Mouse (Mus musculus) heart, postnatal 25 days (tissue): ENCODE measurements around the gene Chmp6. TPM values are rescaled to one million over a fixed set of nuclear protein-coding genes. Genes with fewer than 3 reads are reported as not detected.

Experiments used
- DNase-seq: peaks from one replicate; pipeline ENCODE4 v3.0.0; 2022; ENCODE audit warnings: low spot score
- intact Hi-C: fragments of 180-260 bp; cut with DNase I; formaldehyde crosslinking; loops from one replicate; pipeline ENCODE4 v1.15.1; 2025
- total RNA-seq, 2 experiments: library from RNA; stranded (reverse); gene quantifications; 2 replicates each; pipeline ENCODE4 v1.2.3; 2021

Gene Chmp6
- total RNA-seq: 10 to 100 TPM; 29.5 to 30.4 TPM

- intact Hi-C loops: no loop called here
- peak; percentile 74 for DNase-seq
These were observed at the start of gene Chmp6 for GRCm38 (mm10) chr11:119913291-119913934. Gene Chmp6 (plus strand): TSS chr11:119913441.

DNA sequence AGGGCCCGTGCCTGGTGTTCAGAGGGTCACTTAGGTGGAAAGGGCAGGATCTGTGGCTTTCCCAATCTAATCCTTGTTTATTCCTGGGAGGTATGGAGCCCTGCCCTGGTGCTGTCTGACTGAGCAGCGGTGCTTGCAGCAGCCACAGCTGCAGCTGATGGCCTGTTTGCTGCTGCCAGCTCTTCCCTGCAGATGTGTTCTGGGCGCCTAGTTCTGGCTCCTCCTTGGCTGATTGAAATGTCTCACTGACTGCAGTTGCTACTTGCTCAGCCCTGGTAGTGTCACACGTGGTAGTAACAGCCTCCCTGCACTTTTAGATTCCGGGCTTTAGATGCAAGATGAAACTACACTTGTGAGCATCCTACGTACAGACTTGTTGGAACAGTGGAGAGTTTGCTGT, 46.4 kb upstream of the Chmp6 start:
- DNase-seq: no peak
- intact Hi-C loops: no loop called here

DNA sequence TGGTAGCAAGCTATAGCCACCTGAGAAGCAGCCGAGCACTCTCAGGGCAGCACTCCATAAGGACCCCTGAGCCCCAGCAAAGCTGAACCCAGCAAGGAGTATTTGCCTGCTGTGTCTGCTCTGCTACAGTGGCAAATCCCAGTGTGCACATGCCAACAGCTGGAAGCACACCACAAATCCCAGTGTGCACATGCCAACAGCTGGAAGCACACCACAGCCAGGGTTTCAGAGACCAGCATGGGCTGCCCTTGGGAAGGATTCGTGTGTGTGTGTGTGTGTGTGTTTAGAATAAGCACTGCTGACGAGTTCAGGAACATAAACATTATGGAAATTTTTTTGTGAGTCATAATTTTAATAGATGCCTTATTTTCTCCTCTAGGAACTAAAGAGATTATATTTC, 45.1 kb upstream of the Chmp6 start:
- intact Hi-C loops: no loop called here
- no peak for DNase-seq

DNA sequence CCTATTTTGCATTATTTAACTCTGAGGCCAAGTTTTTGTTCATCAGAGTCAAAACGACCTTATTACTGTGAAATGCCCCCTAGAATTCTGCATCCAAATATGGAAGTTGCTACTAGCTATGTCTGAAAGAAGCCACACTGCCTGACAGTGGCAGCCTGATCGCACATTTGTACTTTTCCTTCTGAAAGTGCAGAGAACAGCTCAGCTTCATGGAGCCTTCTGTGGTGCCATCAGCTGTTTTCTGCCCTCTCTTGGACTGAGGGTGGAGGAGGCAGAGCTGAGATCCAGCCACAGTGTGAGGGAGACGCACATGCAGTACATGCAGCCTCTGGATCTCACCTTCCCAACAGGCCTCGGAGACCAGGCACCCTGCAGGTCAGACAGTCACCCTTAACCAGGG, 44.7 kb upstream of the Chmp6 start:
- no peak for DNase-seq
- intact Hi-C loops: no loop called here

DNA sequence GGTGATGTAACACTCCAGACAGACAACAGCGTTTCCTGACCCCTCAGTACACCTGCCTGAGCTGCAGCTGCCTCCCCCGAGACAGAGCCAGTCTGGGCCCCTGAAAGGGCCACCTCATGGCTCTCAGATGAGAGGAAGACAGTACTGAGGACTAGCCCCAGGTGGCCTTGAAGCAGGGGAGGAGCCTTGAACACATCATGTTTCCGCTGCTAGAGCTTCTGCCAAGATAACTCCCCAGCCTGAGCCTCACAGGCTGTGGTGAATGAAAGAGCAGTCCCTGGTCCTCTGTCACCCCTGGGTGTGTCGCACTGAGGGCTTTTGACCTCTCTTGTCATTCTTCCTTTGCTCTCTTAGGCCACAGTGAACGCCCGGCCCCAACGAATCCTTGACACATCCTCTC, 42.1 kb upstream of the Chmp6 start:
- no peak for DNase-seq

DNA sequence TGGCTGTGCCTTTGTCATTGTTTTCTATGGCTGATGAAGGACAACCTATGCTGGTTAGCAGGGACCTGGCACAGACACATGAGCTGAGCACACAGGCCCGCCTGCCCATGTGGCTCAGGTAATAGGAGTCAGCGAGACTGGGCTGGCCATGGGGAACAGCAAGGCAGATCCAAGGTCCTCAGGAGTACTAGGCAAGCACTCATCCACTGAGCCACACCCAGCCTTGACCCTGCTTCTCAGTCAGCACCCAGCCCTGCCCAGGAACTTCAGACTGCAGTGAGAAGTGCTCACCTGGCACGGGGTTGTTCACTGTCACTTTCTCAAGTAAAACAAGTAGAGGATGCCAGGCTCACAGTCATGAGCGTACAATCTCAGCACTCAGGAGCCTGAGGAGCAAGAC, 39.6 kb upstream of the Chmp6 start:
- DNase-seq: no peak
- intact Hi-C loops: no loop called here

More for the DNA sequence above, 42.1 kb upstream of the Chmp6 start:
- intact Hi-C loops: no loop called here

DNA sequence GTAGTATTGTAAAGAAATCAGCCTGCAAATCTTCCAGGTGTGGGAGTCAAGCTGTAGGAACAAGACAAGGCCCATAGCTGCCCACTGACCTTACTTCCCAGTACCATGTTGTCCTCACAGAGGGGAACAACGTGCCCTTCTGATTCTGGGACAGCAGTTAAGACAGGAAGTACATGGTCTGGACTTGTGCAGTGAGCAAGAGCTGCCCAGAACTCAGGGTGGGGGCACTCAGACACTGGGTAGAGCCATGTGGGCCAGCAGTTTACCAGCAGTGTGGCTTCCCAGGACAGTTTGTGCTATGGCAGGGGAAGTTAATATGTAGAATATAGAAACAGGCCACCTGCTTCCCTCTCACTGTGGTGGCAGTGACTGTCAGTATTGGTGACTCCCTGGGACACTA, 38.4 kb upstream of the Chmp6 start:
- intact Hi-C loops: no loop called here
- no peak for DNase-seq

- intact Hi-C loops: no loop called here
- DNase-seq: no peak
These were observed 37.6 kb upstream of the Chmp6 start for GRCm38 (mm10) chr11:119875685-119876084.

- intact Hi-C loops: no loop called here
- no peak for DNase-seq
These were observed 36.1 kb upstream of the Chmp6 start for GRCm38 (mm10) chr11:119877124-119877523.

GRCm38 (mm10) chr11:119879573-119879972, 33.7 kb upstream of the Chmp6 start:
- intact Hi-C loops: no loop called here
- DNase-seq: no peak

- intact Hi-C loops: no loop called here
- no peak for DNase-seq
These were observed 29.6 kb upstream of the Chmp6 start for GRCm38 (mm10) chr11:119883646-119884045.

DNA sequence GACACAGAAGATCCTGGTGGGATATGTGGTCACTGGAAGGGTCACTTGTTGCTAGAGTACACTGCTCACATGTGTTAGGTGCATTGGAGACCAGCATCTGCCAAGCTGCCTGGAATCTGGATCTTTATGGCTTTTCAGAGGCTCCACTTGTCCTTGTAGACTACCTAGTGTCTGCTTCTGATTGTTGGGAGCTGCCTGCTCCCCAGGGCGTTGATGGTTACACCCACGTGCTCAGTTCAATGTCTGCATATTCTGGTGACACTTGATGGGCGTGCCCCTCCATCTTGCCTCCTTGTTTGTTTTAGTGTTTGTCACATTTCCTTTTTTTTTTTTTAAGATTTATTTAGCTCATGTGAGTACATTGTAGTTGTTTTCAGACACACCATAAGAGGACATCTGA, 23.3 kb upstream of the Chmp6 start:
- no peak for DNase-seq
- intact Hi-C loops: no loop called here

GRCm38 (mm10) chr11:119891601-119892215, 21.5 kb upstream of the Chmp6 start:
- DNase-seq: no peak
- intact Hi-C loops: no loop called here

DNA sequence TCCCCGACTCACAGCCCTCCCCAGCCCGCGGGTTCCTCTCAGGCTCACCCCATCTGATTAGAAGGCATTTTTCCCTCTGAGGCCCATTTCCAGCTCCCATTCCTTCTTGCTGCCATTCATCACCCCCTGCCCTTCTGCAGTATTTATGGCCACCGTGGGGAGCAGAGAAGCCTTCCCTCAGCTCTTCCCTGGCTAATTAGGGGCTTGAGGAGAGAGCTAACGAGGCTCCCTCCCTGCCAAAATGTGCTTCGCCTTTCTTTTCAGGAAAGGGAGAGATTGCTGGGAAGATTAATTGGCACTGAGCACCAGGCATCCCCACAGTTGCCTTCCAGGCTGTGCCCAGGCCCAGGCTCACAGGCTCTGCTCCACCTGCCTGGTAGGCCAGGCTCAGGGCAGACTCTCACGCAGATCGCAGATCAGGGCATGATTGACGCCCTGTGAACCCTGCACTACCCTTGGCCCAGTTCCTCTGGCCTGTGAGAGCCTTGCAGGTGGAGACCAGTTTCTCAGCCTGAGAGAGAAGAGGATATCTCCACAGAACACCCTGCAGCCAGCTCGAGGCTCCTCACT, 19.5 kb upstream of the Chmp6 start:
- DNase-seq: no peak
- intact Hi-C loops: no loop called here

DNA sequence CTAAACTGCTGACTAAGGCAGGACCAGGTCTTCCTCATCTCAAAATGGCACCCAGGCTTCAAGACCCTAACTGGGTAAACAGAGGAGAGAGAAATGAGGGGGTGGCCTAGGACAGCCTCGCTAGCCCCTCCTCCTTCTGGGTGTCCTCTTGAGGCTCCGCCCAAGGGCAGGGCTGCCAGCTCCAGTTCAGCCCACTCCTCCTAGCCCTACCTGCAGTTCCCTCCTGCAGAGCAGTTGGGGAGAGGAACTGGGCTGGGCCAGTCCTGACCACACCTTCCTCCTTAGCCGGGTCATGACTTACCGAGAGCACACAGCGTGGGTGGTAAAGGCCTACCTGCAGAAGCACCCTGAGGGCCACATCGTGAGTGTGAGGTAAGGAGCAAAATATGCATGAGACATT, 18.6 kb upstream of the Chmp6 start:
- no peak for DNase-seq
- intact Hi-C loops: no loop called here

DNA sequence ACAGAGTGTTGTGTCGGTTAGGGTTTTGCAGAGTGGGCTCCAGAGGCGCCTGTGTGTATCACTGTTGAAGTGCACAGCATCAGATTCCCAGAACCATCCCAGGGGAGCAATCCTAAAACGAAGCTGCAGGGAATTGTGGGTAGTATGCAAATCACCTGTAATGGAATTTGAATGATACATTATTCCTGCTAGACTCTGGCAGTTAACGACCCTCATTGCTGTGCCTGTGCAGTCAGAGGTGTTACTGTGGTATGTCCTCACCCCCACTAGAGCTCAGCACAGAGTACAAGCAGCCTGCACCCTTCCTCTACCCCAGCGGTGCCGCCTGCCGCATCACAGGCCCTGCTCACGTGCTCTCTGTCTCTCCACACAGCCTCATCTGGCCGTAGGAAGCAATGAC, 16.2 kb upstream of the Chmp6 start:
- intact Hi-C loops: no loop called here
- no peak for DNase-seq

GRCm38 (mm10) chr11:119898976-119899375, 14.3 kb upstream of the Chmp6 start:
- intact Hi-C loops: no loop called here
- DNase-seq: no peak

- intact Hi-C loops: no loop called here
- no peak for DNase-seq
These were observed 12.1 kb upstream of the Chmp6 start for GRCm38 (mm10) chr11:119901174-119901573.

- intact Hi-C loops: no loop called here
- no peak for DNase-seq
These were observed 10.3 kb upstream of the Chmp6 start for GRCm38 (mm10) chr11:119902891-119903290.

GRCm38 (mm10) chr11:119904621-119905286, 8.5 kb upstream of the Chmp6 start:
- intact Hi-C loops: loop anchor here (1.0 kb wide), 1 partner anchor 401 kb away; no protein-coding TSS in a partner anchor
- DNase-seq: no peak

DNA sequence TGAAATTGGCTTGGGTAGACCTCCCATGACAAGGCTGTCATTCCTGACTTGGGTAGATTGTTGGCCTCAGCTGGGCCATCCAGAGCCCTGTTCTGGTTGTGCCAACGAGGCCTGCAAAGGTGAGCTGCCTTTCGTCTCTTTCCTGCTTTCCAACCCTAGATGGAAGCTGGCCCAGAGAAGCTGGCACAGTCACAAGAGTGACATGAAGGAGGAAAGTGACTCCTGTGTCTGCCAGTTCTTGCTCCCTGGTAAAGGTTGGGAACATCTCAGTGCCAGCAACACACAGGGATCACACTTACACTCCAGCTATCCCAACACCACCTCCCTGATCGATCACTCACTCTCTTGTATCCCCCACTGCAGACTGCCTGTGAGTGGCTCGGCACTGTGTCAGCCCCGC, 7.4 kb upstream of the Chmp6 start:
- intact Hi-C loops: loop anchor here (1.0 kb wide), 1 partner anchor 402 kb away; no protein-coding TSS in a partner anchor
- no peak for DNase-seq
